Mouse (Mus musculus) lung, postnatal 0 days (tissue): ENCODE measurements around the gene Spata48.

Experiments used
- CTCF ChIP-seq: IDR thresholded peaks from 2 replicates; pipeline ENCODE4 v1.5.1; 2016; ENCODE audit warnings: antibody characterized with exemption, mild to moderate bottlenecking
- EP300 ChIP-seq: IDR thresholded peaks from 2 replicates; pipeline ENCODE4 v1.6.1; 2016; ENCODE audit warnings: antibody characterized with exemption, mild to moderate bottlenecking, control low read depth

DNA sequence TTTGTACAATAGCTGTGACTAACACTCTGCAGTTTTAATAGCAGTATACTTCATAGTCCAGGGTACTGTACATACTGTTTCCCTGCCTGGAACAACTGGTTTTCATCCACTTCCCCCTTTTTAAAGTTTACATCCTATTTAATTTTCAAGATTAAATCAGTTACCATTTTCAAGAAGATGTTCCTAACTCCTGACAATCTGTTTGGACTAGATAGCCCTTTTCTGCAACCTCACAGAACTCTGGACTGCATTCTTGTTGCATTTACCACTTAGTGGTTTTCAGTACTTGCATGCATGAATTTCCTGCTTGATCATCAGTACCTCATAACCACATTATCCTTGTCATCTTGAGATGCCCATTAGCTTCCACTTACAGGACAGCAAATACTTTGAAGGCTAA lies 7.0 kb downstream of the Spata48 start:
- no peak for TF ChIP-seq CTCF
- no peak for TF ChIP-seq EP300
